Mouse (Mus musculus) cerebellum, adult 9-11 months (tissue): ENCODE results near the gene Olfr342.

Experiments
- DNase-seq: peaks from one replicate; pipeline ENCODE4 v3.0.0; 2022

Olfr342 gene

DNA sequence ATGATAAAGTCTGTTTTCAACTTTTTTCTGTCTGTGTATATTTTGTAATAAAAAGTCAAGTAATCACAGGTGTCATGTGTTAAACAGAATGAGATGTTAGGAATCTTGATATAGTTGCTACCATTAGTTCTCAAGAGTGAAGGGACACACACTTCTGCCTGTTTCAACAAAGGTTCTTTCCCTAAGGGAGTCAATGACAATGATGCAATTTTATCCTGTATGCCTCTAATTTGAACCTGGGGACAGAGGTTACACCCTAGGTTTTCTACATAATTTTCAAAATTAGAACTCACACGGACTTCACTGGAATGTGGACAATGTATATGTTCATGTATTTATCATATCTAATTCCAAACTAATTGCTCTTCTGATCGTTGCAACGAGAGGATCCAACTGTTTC is at the start of gene Olfr342:
Olfr342 (plus strand) TSS at position 301 of the 400 bp plus-strand sequence.
- no peak for DNase-seq

DNA sequence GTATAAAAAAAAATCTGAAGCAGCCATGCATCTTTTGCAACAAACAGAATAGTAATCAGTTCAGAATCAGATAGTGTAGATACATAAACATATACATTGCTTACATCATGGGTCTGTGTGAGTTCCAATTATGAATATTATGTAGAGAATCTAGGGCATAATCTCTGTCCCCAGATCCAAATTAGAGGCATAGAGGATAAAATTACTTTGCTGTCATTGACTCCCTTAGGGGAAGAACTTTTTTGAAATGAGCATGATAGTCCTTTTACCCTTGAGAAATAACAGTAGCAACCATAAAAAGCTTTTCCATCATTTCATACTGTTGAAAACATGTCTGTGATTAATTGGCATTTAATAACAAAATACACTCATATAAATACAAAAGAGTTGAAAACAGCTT is 42.4 kb upstream of the Olfr342 start, which contains the start of gene Olfr341:
Olfr341 (minus strand) TSS at position 101 of the 400 bp plus-strand sequence.
- no peak for DNase-seq

DNA sequence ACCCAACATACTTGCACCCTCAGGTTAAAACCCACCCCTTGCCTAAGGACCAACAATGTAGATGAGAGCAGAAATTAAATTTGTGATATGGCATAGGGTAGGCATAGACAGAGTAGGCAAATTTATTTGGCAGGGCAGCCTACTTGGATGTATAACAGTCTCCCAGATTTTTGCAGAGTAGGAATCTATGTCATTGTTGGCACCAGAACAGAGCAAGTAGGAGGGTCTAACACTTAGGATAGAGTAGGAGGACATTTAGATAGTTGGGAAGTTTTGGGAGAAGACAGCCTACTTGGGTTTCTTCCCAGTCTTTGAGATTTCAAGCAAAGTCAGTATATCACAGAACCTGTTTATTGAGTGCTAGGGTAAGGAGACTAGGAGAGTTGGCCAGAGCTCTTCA is 40.4 kb downstream of the Olfr342 start:
- no peak for DNase-seq

DNA sequence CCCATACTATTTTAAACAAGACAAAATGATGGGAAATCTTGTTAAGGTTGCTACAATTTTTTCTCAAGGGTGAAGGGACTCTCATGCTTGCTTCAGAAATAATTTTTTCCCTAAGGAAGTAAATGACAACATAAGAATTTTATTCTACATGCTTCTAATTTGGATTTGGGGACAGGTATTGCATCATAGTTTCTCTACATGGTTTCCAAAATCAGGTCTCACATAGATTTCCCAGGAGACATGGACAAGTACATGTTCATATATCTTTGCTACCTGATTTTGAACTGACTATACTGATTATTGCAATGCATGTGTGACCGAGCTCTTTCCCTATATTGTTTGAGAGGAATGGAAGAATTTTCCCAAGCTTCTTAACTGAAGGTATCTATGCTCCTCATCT is 41.6 kb downstream of the Olfr342 start, which contains the start of gene Olfr344:
Olfr344 (plus strand) TSS at position 301 of the 400 bp plus-strand sequence.
- DNase-seq, result no peak

DNA sequence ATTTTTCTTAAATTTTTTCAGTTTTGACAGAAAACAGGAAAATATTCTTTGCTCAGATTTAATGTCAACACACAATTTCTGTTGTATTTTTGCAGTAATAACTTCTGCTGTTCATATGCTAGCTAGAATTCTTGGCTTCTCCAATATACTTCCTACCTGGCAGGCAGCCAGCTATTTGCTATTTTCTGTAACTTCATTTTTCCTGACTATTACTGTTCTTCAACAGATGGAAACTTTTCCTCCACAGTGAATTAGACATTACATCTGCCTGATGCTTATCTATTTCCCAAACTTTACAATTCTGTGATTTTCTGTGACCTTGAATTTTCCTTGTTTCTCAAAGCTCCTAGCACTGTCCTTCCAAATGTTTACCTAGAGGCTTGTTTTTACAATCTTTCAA is 42.2 kb downstream of the Olfr342 start:
- DNase-seq, result no peak

DNA sequence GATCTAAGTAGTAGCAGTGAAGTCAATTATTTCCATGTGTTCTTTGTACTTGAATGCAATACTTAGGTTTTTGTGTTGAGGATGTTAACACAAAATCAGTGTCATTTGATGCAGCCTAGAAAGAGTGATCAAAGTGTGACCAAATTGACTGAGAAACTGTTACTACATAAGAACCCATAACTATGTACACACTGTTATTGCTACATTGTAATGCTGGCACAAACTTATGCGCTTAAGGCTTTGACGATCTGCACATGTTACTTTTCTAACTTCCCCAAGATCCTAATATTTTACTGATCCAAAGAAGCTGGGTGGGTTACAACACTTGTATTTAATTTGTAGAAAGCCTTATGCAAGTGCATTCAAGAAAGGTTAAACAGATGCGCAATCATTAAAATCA is 43.0 kb downstream of the Olfr342 start:
- DNase-seq, result no peak
